Mouse (Mus musculus) forebrain, embryonic 12.5 days (tissue): ENCODE data around the gene F5. TPM values are rescaled to one million over a fixed set of nuclear protein-coding genes. Genes with fewer than 3 reads are reported as not detected.

Experiments used
- ATAC-seq: fragments of 200-750 bp; cut with Nextera tagmentation; 2 replicates; pipeline ENCODE4 v1.8.0; 2017; ENCODE audit warnings: moderate TSS enrichment; ENCODE audit not compliant: low FRiP score
- H3K27ac ChIP-seq: fragments of 300-500 bp; sonication (generic); 2 replicates; pipeline ENCODE4 v1.5.1; 2016; ENCODE audit warnings: mild to moderate bottlenecking
- H3K27me3 ChIP-seq: fragments of 300-500 bp; sonication (generic); 2 replicates; pipeline ENCODE4 v1.6.1; 2016; ENCODE audit warnings: mild to moderate bottlenecking
- H3K36me3 ChIP-seq: fragments of 300-500 bp; sonication (generic); replicated peaks from 2 replicates; pipeline ENCODE4 v1.6.1; 2016; ENCODE audit warnings: mild to moderate bottlenecking
- H3K4me1 ChIP-seq: fragments of 300-500 bp; sonication (generic); 2 replicates; pipeline ENCODE4 v1.6.1; 2016
- H3K4me2 ChIP-seq: fragments of 300-500 bp; sonication (generic); 2 replicates; pipeline ENCODE4 v1.6.1; 2016; ENCODE audit warnings: mild to moderate bottlenecking, moderate library complexity
- H3K4me3 ChIP-seq: fragments of 300-500 bp; sonication (generic); replicated peaks from 2 replicates; pipeline ENCODE4 v1.5.1; 2016; ENCODE audit warnings: mild to moderate bottlenecking
- H3K9ac ChIP-seq: fragments of 300-500 bp; sonication (generic); 2 replicates; pipeline ENCODE4 v1.6.1; 2016; ENCODE audit warnings: mild to moderate bottlenecking
- H3K9me3 ChIP-seq: fragments of 300-500 bp; sonication (generic); 2 replicates; pipeline ENCODE4 v1.6.1; 2016
- WGBS: fragments of 180-500 bp; shearing (Covaris S2); methylation state at CpG from one replicate; pipeline ENCODE4 v1.1.7; 2016; 5-methylcytosine and 5-hydroxymethylcytosine counted together
- polyA plus RNA-seq: library from polyadenylated mRNA; unstranded; fragments of >200 nt; fragmentation: Nextera tagmentation; extraction: Ambion mirVana; gene quantifications from 2 replicates; pipeline ENCODE4 v1.2.1, GENCODE M21; 2016

The F5 gene
- 0.15 and 0.18 TPM in 2 replicates for polyA plus RNA-seq

DNA sequence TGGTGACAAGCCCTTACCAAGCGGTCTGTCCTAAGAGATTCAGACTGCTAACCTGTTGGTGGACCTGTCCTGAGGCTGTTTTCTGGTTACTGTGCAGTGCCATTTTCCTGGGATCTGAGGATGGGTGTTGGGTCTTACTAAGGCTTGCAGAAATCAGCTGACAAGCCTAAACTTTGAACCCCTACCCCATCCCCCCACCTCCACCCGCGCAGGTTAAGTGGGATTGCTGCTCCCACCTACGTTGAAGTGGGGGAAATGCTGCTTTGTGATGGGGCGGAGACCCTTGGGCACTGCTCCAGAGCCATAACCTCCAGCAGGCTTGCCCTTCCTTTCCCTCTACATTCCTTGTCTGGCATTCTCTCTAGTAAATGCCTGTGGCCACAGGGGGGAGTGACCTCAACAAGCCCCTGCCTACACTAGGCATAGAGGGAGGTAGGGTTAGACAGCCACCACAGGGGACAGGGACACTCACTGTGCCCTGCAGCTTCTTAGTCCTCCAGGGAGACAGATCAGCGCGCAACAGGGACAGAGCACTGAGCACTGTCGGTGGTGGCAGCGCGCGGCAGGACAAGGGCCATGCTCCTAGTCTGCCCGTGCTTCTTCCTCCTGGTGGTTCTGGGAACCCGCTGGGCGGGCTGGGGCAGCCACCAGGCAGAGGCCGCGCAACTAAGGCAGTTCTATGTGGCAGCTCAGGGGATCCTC is at the start of gene F5:
TSS of gene F5 (plus strand) at position 452 of the 702 bp plus-strand sequence.
- Histone ChIP-seq H3K4me3 (no peak within 1 kb of the TSS), H3K9me3 (no peaks in the 10 kb centered on the region), H3K4me1 (no peaks in the 10 kb centered on the region), H3K4me2 (no peak within 1 kb of the TSS), H3K27ac (no peak within 1 kb of the TSS), H3K27me3 (no peaks in the 10 kb centered on the region), H3K9ac (no peak within 1 kb of the TSS), H3K36me3 (no peaks in the 10 kb centered on the region)
- 14% methylated on average over 16 of the region's 16 CpGs for WGBS
- no peak for ATAC-seq

DNA sequence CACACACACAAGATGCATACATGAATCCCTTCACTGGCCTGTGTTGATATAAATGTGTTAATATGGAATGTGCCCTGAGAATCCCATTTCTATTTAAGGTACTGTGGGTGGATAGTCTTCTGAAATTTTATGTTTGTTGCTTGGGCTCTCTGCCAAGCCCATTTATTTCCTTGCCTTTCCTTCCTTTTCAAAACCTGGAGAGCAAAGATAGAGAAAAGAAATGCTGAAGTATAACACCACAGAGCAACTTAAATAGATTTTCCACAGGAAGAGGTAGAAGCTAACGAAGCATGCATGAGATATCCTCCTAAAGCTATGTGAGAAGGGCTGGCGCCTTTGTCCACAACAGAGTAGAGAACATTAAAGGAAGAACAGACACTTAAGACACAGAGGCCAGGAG is 41.9 kb upstream of the F5 start:
- H3K27ac ChIP-seq, result no peak overlapping the region
- H3K36me3 ChIP-seq, result no peaks in the 10 kb centered on the region
- no peaks in the 10 kb centered on the region for H3K27me3 ChIP-seq
- no peak for ATAC-seq
- H3K9ac ChIP-seq, result no peak overlapping the region
- no peaks in the 10 kb centered on the region for H3K9me3 ChIP-seq
- no peaks in the 10 kb centered on the region for H3K4me1 ChIP-seq
- no peak overlapping the region for H3K4me3 ChIP-seq
- WGBS, result 90% methylated on average over 2 of the region's 2 CpGs
- no peak overlapping the region for H3K4me2 ChIP-seq

GRCm38 (mm10) chr1:164110591-164111329 is 40.9 kb upstream of the F5 start:
- ATAC-seq, result no peak
- WGBS, result 95% methylated on average over 9 of the region's 9 CpGs
- no peak overlapping the region for H3K4me2 ChIP-seq
- no peaks in the 10 kb centered on the region for H3K36me3 ChIP-seq
- no peak overlapping the region for H3K27ac ChIP-seq
- no peaks in the 10 kb centered on the region for H3K9me3 ChIP-seq
- H3K4me1 ChIP-seq, result no peaks in the 10 kb centered on the region; the same call in 1 of the 2 replicates
- no peak overlapping the region for H3K4me3 ChIP-seq
- no peak overlapping the region for H3K9ac ChIP-seq
- H3K27me3 ChIP-seq, result no peaks in the 10 kb centered on the region

GRCm38 (mm10) chr1:164114280-164114679 is 37.4 kb upstream of the F5 start:
- Histone ChIP-seq H3K27me3 (no peaks in the 10 kb centered on the region), H3K36me3 (no peaks in the 10 kb centered on the region), H3K27ac (no peak overlapping the region), H3K4me3 (no peak overlapping the region), H3K9me3 (no peaks in the 10 kb centered on the region), H3K4me2 (no peak overlapping the region), H3K4me1 (no peaks in the 10 kb centered on the region; the same call in 1 of the 2 replicates), H3K9ac (no peak overlapping the region)
- 87% methylated on average over 5 of the region's 5 CpGs for WGBS
- no peak for ATAC-seq

- H3K4me1 ChIP-seq, result no peaks in the 10 kb centered on the region; the same call in 1 of the 2 replicates
- H3K27me3 ChIP-seq, result no peaks in the 10 kb centered on the region
- no peak within 1 kb of the TSS for H3K27ac ChIP-seq
- 68% methylated on average over 8 of the region's 8 CpGs for WGBS
- no peaks in the 10 kb centered on the region for H3K36me3 ChIP-seq
- no peak within 1 kb of the TSS for H3K4me2 ChIP-seq
- no peak within 1 kb of the TSS for H3K4me3 ChIP-seq
- no peak for ATAC-seq
- H3K9me3 ChIP-seq, result no peaks in the 10 kb centered on the region
- no peak within 1 kb of the TSS for H3K9ac ChIP-seq
These were observed 36.6 kb upstream of the F5 start, which contains the start of gene Selp for GRCm38 (mm10) chr1:164114947-164115493. Gene Selp (plus strand): TSS chr1:164115264.

- ATAC-seq, result no peak
- Histone ChIP-seq H3K27ac (no peak overlapping the region), H3K4me1 (no peaks in the 10 kb centered on the region; the same call in 1 of the 2 replicates), H3K9ac (no peak overlapping the region), H3K9me3 (no peaks in the 10 kb centered on the region), H3K4me3 (no peak overlapping the region), H3K36me3 (no peaks in the 10 kb centered on the region), H3K4me2 (no peak overlapping the region), H3K27me3 (no peaks in the 10 kb centered on the region)
- 50% methylated on average over 6 of the region's 6 CpGs for WGBS
These were observed 36.0 kb upstream of the F5 start for GRCm38 (mm10) chr1:164115647-164116046.

DNA sequence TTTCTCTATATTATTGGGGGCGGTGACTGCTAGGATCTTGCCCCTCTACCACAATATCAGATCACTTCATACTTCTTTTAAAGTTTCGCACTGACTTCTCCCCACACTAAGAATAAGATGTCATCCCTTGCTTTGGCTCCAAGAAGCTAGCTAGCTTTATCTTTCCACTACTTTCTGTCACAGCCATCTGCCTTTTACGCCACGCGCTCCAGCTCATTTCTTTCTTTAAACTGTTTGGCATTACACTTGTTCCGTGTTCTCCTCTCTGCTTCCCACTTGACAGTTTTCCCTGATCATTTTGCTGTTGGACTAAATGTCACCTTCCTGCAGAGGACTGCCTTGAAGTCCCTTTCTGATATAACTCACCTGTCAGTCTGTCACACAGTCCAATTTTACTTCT is 33.8 kb upstream of the F5 start:
- H3K9ac ChIP-seq, result no peak overlapping the region
- H3K36me3 ChIP-seq, result no peaks in the 10 kb centered on the region
- no peaks in the 10 kb centered on the region for H3K9me3 ChIP-seq
- no peaks in the 10 kb centered on the region for H3K27me3 ChIP-seq
- no peak overlapping the region for H3K4me2 ChIP-seq
- no peaks in the 10 kb centered on the region; the same call in 1 of the 2 replicates for H3K4me1 ChIP-seq
- ATAC-seq, result no peak
- 93% methylated on average over 6 of the region's 6 CpGs for WGBS
- H3K4me3 ChIP-seq, result no peak overlapping the region
- H3K27ac ChIP-seq, result no peak overlapping the region

DNA sequence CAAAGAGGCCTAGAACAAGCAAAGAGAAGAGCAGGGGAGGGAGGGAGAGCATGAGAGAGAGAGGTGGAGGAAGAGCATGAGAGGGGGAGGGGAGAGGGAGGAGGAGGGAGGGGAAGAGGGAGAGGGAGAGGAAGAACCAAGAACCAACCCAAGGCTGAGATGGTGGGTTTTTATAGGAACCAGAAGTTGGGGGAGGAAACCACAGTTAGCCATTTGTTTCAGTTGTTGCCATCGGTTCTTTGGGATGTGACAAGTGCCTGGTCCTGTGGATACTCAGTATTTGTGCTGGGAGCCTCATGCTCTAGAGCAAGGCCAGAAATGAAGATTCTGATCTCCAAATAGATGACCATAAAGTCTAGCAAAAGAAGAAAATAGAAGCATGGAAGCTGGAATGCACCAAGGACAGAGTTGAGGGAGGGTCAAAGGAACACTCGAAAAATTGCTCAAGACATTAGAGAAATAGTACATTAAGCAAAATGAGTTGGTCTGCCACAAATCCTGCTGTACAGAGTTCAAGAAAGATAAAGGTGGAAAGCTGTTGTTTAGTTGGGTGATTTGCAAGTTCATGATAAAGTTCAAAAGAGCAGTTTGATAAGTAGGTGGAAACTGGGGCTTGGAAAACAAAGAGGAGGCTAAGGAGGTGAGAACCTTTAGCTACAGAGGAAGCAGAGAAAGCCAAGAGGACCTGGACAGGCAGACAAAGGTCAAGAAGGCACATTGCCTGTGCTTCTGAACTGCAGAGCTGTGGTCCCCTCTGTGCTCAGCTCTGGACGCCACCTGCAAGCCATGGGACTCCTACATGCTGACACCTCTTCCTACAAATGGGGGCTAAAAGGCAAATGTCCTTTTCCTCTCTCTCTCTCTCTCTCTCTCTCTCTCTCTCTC is 31.5 kb upstream of the F5 start:
- Histone ChIP-seq H3K27ac (no peak overlapping the region), H3K27me3 (no peaks in the 10 kb centered on the region), H3K36me3 (no peaks in the 10 kb centered on the region), H3K9ac (no peak overlapping the region), H3K9me3 (no peaks in the 10 kb centered on the region), H3K4me3 (no peak overlapping the region), H3K4me1 (no peaks in the 10 kb centered on the region; the same call in 1 of the 2 replicates), H3K4me2 (no peak overlapping the region)
- WGBS, result 81% methylated on average over 3 of the region's 3 CpGs
- ATAC-seq, result no peak

DNA sequence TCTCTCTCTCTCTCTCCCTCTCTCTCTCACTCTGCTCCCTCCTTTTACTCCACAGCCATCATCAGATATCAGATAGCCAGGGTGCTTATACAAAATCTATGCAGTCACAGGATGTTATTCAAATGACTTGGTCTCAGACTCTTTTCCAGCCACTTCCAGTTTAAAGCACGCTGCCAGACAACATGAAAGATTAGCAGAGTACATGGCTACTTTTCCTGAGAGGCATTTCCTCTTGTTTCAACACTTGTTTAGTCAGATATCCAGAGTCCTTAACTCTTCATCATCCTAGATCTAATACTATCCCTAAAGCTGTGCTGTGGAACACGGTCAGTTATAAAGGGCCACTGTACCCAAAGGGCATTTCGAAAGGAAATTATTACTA is 30.9 kb upstream of the F5 start:
- WGBS, result 90% methylated on average over 3 of the region's 3 CpGs
- no peaks in the 10 kb centered on the region for H3K36me3 ChIP-seq
- no peak overlapping the region for H3K9ac ChIP-seq
- H3K4me1 ChIP-seq, result no peaks in the 10 kb centered on the region
- no peak overlapping the region for H3K4me3 ChIP-seq
- no peak for ATAC-seq
- no peaks in the 10 kb centered on the region for H3K9me3 ChIP-seq
- H3K27ac ChIP-seq, result no peak overlapping the region
- H3K27me3 ChIP-seq, result no peaks in the 10 kb centered on the region
- no peak overlapping the region for H3K4me2 ChIP-seq

- H3K36me3 ChIP-seq, result no peaks in the 10 kb centered on the region
- no peaks in the 10 kb centered on the region for H3K9me3 ChIP-seq
- WGBS, result 78% methylated on average over 3 of the region's 3 CpGs
- no peak overlapping the region for H3K9ac ChIP-seq
- H3K4me2 ChIP-seq, result no peak overlapping the region
- ATAC-seq, result no peak
- no peaks in the 10 kb centered on the region for H3K27me3 ChIP-seq
- no peaks in the 10 kb centered on the region for H3K4me1 ChIP-seq
- H3K27ac ChIP-seq, result no peak overlapping the region
- H3K4me3 ChIP-seq, result no peak overlapping the region
These were observed 27.8 kb upstream of the F5 start for GRCm38 (mm10) chr1:164123836-164124235.

DNA sequence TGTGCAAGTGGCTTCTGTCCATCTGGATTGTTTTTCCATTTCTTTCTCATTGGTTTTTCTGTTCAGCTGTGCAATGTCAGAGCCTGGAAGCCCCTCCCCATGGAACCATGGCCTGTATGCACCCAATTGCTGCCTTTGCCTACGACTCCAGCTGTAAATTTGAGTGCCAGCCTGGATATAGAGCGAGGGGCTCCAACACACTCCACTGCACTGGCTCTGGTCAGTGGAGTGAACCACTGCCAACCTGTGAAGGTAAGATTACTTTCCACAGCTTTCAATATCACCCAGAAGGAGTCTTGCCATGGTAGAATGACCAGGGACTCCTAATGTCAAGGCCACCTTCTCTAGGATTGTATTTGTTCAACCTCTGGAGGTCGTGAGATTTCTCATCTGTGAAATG is 21.6 kb upstream of the F5 start:
- Histone ChIP-seq H3K9ac (no peak overlapping the region), H3K27ac (no peak overlapping the region), H3K4me1 (no peaks in the 10 kb centered on the region), H3K27me3 (no peaks in the 10 kb centered on the region), H3K4me2 (no peak overlapping the region), H3K4me3 (no peak overlapping the region), H3K36me3 (no peaks in the 10 kb centered on the region), H3K9me3 (no peaks in the 10 kb centered on the region)
- 72% methylated on average over 3 of the region's 3 CpGs for WGBS
- no peak for ATAC-seq

GRCm38 (mm10) chr1:164132609-164133008 is 19.0 kb upstream of the F5 start:
- Histone ChIP-seq H3K9me3 (no peaks in the 10 kb centered on the region), H3K4me2 (no peak overlapping the region), H3K9ac (no peak overlapping the region), H3K27me3 (no peaks in the 10 kb centered on the region), H3K4me1 (no peaks in the 10 kb centered on the region), H3K4me3 (no peak overlapping the region), H3K36me3 (no peaks in the 10 kb centered on the region), H3K27ac (no peak overlapping the region)
- ATAC-seq, result no peak
- 83% methylated on average over 1 of the region's 1 CpGs for WGBS
